Mouse (Mus musculus) hindbrain, embryonic 11.5 days (tissue): ENCODE measurements around the gene Apobec1. TPM values are rescaled to one million over a fixed set of nuclear protein-coding genes. Genes with fewer than 3 reads are reported as not detected.
"Not testable (repeated sequence)": the region's sequence is repeated elsewhere in the genome, so short reads cannot be mapped to it uniquely, and the experiment has no call there.

Experiments used
- ATAC-seq: fragments of 200-750 bp; cut with Nextera tagmentation; 2 replicates; pipeline ENCODE4 v1.8.0; 2017; ENCODE audit warnings: mild to moderate bottlenecking, moderate TSS enrichment, moderate library complexity; ENCODE audit not compliant: low FRiP score
- DNase-seq: peaks from one replicate; pipeline ENCODE4 v3.0.0-alpha.2; 2015; ENCODE audit warnings: low spot score
- H3K27ac ChIP-seq: fragments of 300-500 bp; sonication (generic); 2 replicates; pipeline ENCODE4 v1.5.1; 2014; ENCODE audit warnings: mild to moderate bottlenecking, low read depth, low read length
- H3K27me3 ChIP-seq: fragments of 300-500 bp; sonication (generic); 2 replicates; pipeline ENCODE4 v1.6.1; 2014; ENCODE audit warnings: mild to moderate bottlenecking, low read length, moderate library complexity, mixed read lengths; ENCODE audit not compliant: control insufficient read depth, insufficient read depth
- H3K36me3 ChIP-seq: fragments of 300-500 bp; sonication (generic); 2 replicates; pipeline ENCODE4 v1.6.1; 2014; ENCODE audit warnings: mild to moderate bottlenecking, low read length, moderate library complexity, mixed read lengths; ENCODE audit not compliant: control insufficient read depth, insufficient read depth
- H3K4me1 ChIP-seq: fragments of 300-500 bp; sonication (generic); replicated peaks from 2 replicates; pipeline ENCODE4 v1.6.1; 2014; ENCODE audit warnings: low read length, mixed read lengths; ENCODE audit not compliant: control insufficient read depth, insufficient read depth
- H3K4me2 ChIP-seq: fragments of 300-500 bp; sonication (generic); replicated peaks from 2 replicates; pipeline ENCODE4 v1.6.1; 2014; ENCODE audit warnings: mild to moderate bottlenecking, low read depth, low read length
- H3K4me3 ChIP-seq: fragments of 300-500 bp; sonication (generic); 2 replicates; pipeline ENCODE4 v1.5.1; 2014; ENCODE audit warnings: low read depth, low read length
- H3K9ac ChIP-seq: fragments of 300-500 bp; sonication (generic); 2 replicates; pipeline ENCODE4 v1.6.1; 2014; ENCODE audit warnings: low read depth, low read length
- H3K9me3 ChIP-seq: fragments of 300-500 bp; sonication (generic); 2 replicates; pipeline ENCODE4 v1.6.1; 2016; ENCODE audit warnings: low read length; ENCODE audit not compliant: control insufficient read depth
- WGBS: fragments of 180-500 bp; shearing (Covaris S2); extraction: QIAGEN DNeasy Blood & Tissue Kit; methylation state at CpG from one replicate; pipeline ENCODE4 v1.1.7; 2014; 5-methylcytosine and 5-hydroxymethylcytosine counted together
- polyA plus RNA-seq: library from polyadenylated mRNA; unstranded; fragments of >200 nt; fragmentation: Nextera tagmentation; extraction: Ambion mirVana; gene quantifications from 2 replicates; pipeline ENCODE4 v1.2.1, GENCODE M21; 2014

Gene Apobec1
- polyA plus RNA-seq, 1 experiment from 2014 or later, result 1.7 TPM

- 93% methylated on average over 3 of the region's 3 CpGs for WGBS
- no peaks in the 10 kb centered on the region for H3K4me1 ChIP-seq
- no peak overlapping the region for H3K27ac ChIP-seq
Measured at GRCm38 (mm10) chr6:122577030-122577429, 25.2 kb downstream of the Apobec1 start.

GRCm38 (mm10) chr6:122575037-122575436 is 27.2 kb downstream of the Apobec1 start:
- not testable (repeated sequence) for H3K4me3 ChIP-seq, H3K27me3 ChIP-seq, DNase-seq, H3K36me3 ChIP-seq, H3K9ac ChIP-seq, H3K27ac ChIP-seq, ATAC-seq, H3K4me1 ChIP-seq, H3K4me2 ChIP-seq, H3K9me3 ChIP-seq
- 84% methylated on average over 1 of the region's 1 CpGs for WGBS

More at GRCm38 (mm10) chr6:122577030-122577429, 25.2 kb downstream of the Apobec1 start:
- Histone ChIP-seq H3K4me3 (no peak overlapping the region), H3K36me3 (no peaks in the 10 kb centered on the region), H3K27me3 (no peaks in the 10 kb centered on the region), H3K9me3 (no peaks in the 10 kb centered on the region), H3K4me2 (no peak overlapping the region), H3K9ac (no peak overlapping the region)
- ATAC-seq (no peak), DNase-seq (no peak)

- no peak for ATAC-seq
- 87% methylated on average over 3 of the region's 3 CpGs for WGBS
- no peak for DNase-seq
Measured at GRCm38 (mm10) chr6:122571617-122571959, 30.7 kb downstream of the Apobec1 start.

GRCm38 (mm10) chr6:122570695-122571616 is 31.3 kb downstream of the Apobec1 start:
- DNase-seq (no peak), ATAC-seq (no peak)
- H3K36me3 ChIP-seq, result no peaks in the 10 kb centered on the region
- H3K4me3 ChIP-seq, result no peak overlapping the region
- H3K4me2 ChIP-seq, result no peak overlapping the region
- no peaks in the 10 kb centered on the region for H3K9me3 ChIP-seq
- H3K4me1 ChIP-seq, result no peaks in the 10 kb centered on the region
- 70% methylated on average over 8 of the region's 8 CpGs for WGBS
- H3K27ac ChIP-seq, result no peak overlapping the region
- H3K27me3 ChIP-seq, result no peaks in the 10 kb centered on the region
- no peak overlapping the region for H3K9ac ChIP-seq

More at GRCm38 (mm10) chr6:122571617-122571959, 30.7 kb downstream of the Apobec1 start:
- no peaks in the 10 kb centered on the region for H3K36me3 ChIP-seq
- no peak overlapping the region for H3K9ac ChIP-seq
- no peak overlapping the region for H3K4me3 ChIP-seq
- H3K4me1 ChIP-seq, result no peaks in the 10 kb centered on the region
- H3K9me3 ChIP-seq, result no peaks in the 10 kb centered on the region
- H3K4me2 ChIP-seq, result no peak overlapping the region
- H3K27ac ChIP-seq, result no peak overlapping the region
- H3K27me3 ChIP-seq, result no peaks in the 10 kb centered on the region

- Histone ChIP-seq H3K9me3 (no peaks in the 10 kb centered on the region), H3K4me2 (no peak overlapping the region), H3K4me3 (no peak overlapping the region), H3K27ac (no peak overlapping the region), H3K4me1 (no peaks in the 10 kb centered on the region), H3K36me3 (no peaks in the 10 kb centered on the region), H3K9ac (no peak overlapping the region), H3K27me3 (no peaks in the 10 kb centered on the region)
- ATAC-seq (no peak), DNase-seq (no peak)
- WGBS, result 91% methylated on average over 1 of the region's 1 CpGs
Measured at GRCm38 (mm10) chr6:122569762-122570161, 32.5 kb downstream of the Apobec1 start.

GRCm38 (mm10) chr6:122569113-122569512 is 33.1 kb downstream of the Apobec1 start:
- H3K4me3 ChIP-seq, result no peak overlapping the region
- no peak overlapping the region for H3K27ac ChIP-seq
- H3K9ac ChIP-seq, result no peak overlapping the region
- no peaks in the 10 kb centered on the region for H3K36me3 ChIP-seq
- no peaks in the 10 kb centered on the region for H3K4me1 ChIP-seq
- DNase-seq, result no peak
- no peaks in the 10 kb centered on the region for H3K27me3 ChIP-seq
- H3K9me3 ChIP-seq, result no peaks in the 10 kb centered on the region
- no peak for ATAC-seq
- no peak overlapping the region for H3K4me2 ChIP-seq
- 69% methylated on average over 5 of the region's 5 CpGs for WGBS

GRCm38 (mm10) chr6:122565070-122565784 is 37.0 kb downstream of the Apobec1 start:
- WGBS, result 94% methylated on average over 9 of the region's 9 CpGs
- no peak for DNase-seq

GRCm38 (mm10) chr6:122562463-122562862 is 39.8 kb downstream of the Apobec1 start:
- DNase-seq, result peak; percentile 82
- peak; percentile 56 for ATAC-seq
- Histone ChIP-seq H3K9ac (no peak overlapping the region), H3K27me3 (no peaks in the 10 kb centered on the region), H3K4me2 (no peak overlapping the region), H3K36me3 (no peaks in the 10 kb centered on the region), H3K27ac (no peak overlapping the region), H3K4me3 (no peak overlapping the region), H3K4me1 (no peaks in the 10 kb centered on the region), H3K9me3 (no peaks in the 10 kb centered on the region)
- WGBS, result 6% methylated on average over 6 of the region's 6 CpGs

More at GRCm38 (mm10) chr6:122565070-122565784, 37.0 kb downstream of the Apobec1 start:
- no peak overlapping the region for H3K27ac ChIP-seq
- H3K36me3 ChIP-seq, result no peaks in the 10 kb centered on the region
- H3K9ac ChIP-seq, result no peak overlapping the region
- ATAC-seq, result no peak
- H3K4me3 ChIP-seq, result no peak overlapping the region
- H3K27me3 ChIP-seq, result no peaks in the 10 kb centered on the region
- no peaks in the 10 kb centered on the region for H3K9me3 ChIP-seq
- H3K4me2 ChIP-seq, result no peak overlapping the region
- no peaks in the 10 kb centered on the region for H3K4me1 ChIP-seq
